Mouse (Mus musculus): Measurements from ENCODE around the gene AA986860.
A peak's percentile ranks its signal among the peaks of the same experiment; 100 is the strongest.

- TF ChIP-seq CTCF (IDR thresholded peaks at IDR 0.05; ENCODE audit: low read depth), result no peak
- peak; percentile 92 for TF ChIP-seq EP300 (IDR thresholded peaks at IDR 0.05; ENCODE audit: low read depth)
Observed at GRCm38 (mm10) chr1:130717291-130717871, 14.4 kb upstream of the AA986860 start, which contains the start of gene Yod1.

Data from liver, postnatal 0 days (tissue).